ENCODE assay signal across 28 mouse cellular contexts in the genomic region with DNA sequence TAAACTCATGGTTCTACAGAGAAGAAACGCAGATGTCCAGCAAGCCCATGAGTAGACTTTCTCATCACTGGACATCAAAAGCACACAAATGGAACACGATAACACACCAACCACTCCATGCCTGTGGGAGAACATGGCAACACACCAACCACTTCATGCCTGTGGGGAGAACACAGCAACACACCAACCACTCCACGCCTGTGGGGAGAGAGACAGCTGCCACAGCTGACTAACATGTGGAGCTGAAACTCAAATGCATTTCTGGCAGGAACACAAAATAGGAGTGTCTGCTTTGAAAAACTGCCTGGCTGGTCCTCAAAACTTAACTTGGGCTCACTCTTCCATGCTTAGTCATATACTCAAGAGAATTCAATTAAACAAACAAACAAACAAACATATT.
"Had no signal": no experiment of that assay in that cellular context is flagged by ENCODE, and none has a peak within 500 bp of the region (broad histone marks: within the 10 kb centered on the region; RNA-seq: fewer than 3 reads in every experiment).

No protein-coding gene starts in this region.

- DNase-seq: cerebellum, adult 2 months; cerebellum, adult 8-10 months; cerebellum, adult 9-10 months; cerebellum, adult 9-11 months; cerebellum, postnatal 10 days; cerebellum, postnatal 14 days; cerebellum, postnatal 25 days; cerebellum, postnatal 36 days; embryo, embryonic 11 days; forebrain, postnatal 0 days; gastrocnemius, adult 2 months; gastrocnemius, postnatal 10 days; gastrocnemius, postnatal 14 days; gastrocnemius, postnatal 25 days; gastrocnemius, postnatal 36 days; heart, adult 11 months; heart, adult 18-20 months; heart, adult 2 months had no signal

- H3K4me2 ChIP-seq: embryonic facial prominence, embryonic 12.5 days; embryonic facial prominence, embryonic 13.5 days; embryonic facial prominence, embryonic 15.5 days; forebrain, embryonic 12.5 days; forebrain, embryonic 13.5 days; forebrain, embryonic 15.5 days had no signal

- H3K9ac ChIP-seq: embryonic facial prominence, embryonic 12.5 days; embryonic facial prominence, embryonic 13.5 days; embryonic facial prominence, embryonic 15.5 days; forebrain, embryonic 12.5 days; forebrain, embryonic 13.5 days; forebrain, embryonic 15.5 days; forebrain, postnatal 0 days had no signal

- H3K9me3 ChIP-seq: embryonic facial prominence, embryonic 12.5 days; embryonic facial prominence, embryonic 13.5 days; embryonic facial prominence, embryonic 15.5 days; forebrain, embryonic 10.5 days; forebrain, embryonic 12.5 days; forebrain, embryonic 13.5 days; forebrain, embryonic 15.5 days had no signal

- H3K4me3 ChIP-seq: embryonic facial prominence, embryonic 12.5 days; embryonic facial prominence, embryonic 13.5 days; embryonic facial prominence, embryonic 15.5 days; erythroblast, embryonic 14.5 days; forebrain, embryonic 10.5 days; forebrain, embryonic 12.5 days; forebrain, embryonic 13.5 days; forebrain, embryonic 15.5 days; gastrocnemius, adult 2 months; heart, adult 2 months had no signal

- H3K36me3 ChIP-seq: embryonic facial prominence, embryonic 12.5 days; embryonic facial prominence, embryonic 13.5 days; embryonic facial prominence, embryonic 15.5 days; forebrain, embryonic 10.5 days; forebrain, embryonic 12.5 days; forebrain, embryonic 15.5 days had no signal

- ATAC-seq: forebrain, embryonic 13.5 days; forebrain, embryonic 14.5 days; forebrain, embryonic 15.5 days; forebrain, embryonic 16.5 days; forebrain, postnatal 0 days had no signal

- H3K4me1 ChIP-seq: embryonic facial prominence, embryonic 12.5 days; embryonic facial prominence, embryonic 13.5 days; embryonic facial prominence, embryonic 15.5 days; forebrain, embryonic 10.5 days; forebrain, embryonic 12.5 days; forebrain, embryonic 13.5 days; forebrain, embryonic 15.5 days had no signal

- H3K27ac ChIP-seq: embryonic facial prominence, embryonic 12.5 days; embryonic facial prominence, embryonic 13.5 days; embryonic facial prominence, embryonic 15.5 days; forebrain, embryonic 10.5 days; forebrain, embryonic 12.5 days; forebrain, embryonic 13.5 days; forebrain, embryonic 15.5 days; gastrocnemius, adult 2 months; heart, adult 2 months had no signal

- H3K27me3 ChIP-seq: embryonic facial prominence, embryonic 12.5 days; embryonic facial prominence, embryonic 13.5 days; embryonic facial prominence, embryonic 15.5 days; forebrain, embryonic 12.5 days; forebrain, embryonic 13.5 days; forebrain, embryonic 15.5 days had no signal
